Mouse (Mus musculus): Measurements from ENCODE around the gene Mipol1. TPM values are rescaled to one million over a fixed set of nuclear protein-coding genes. Genes with fewer than 3 reads are reported as not detected.

The Mipol1 gene
- 9.2 and 10.3 TPM in 2 replicates for polyA plus RNA-seq (2015; fragmentation: Nextera tagmentation; extraction: Ambion mirVana)

GRCm38 (mm10) chr12:57230192-57230706 lies at the start of gene Mipol1, which contains the start of gene Prps1l3:
Gene Mipol1 (plus strand): TSS chr12:57230427.
Gene Prps1l3 (plus strand): TSS chr12:57230412.
- peak; percentile 97 for ATAC-seq (ENCODE audit: low FRiP score, low read depth)
- peaks cover 6% of the 10 kb centered on the region; the same call in 1 of the 2 replicates for H3K36me3 ChIP-seq
- H3K27me3 ChIP-seq: no peaks in the 10 kb centered on the region; the same call in 1 of the 2 replicates
- H3K9ac ChIP-seq: peak within 1 kb of the TSS; percentile 85
- H3K9me3 ChIP-seq: no peaks in the 10 kb centered on the region
- H3K4me2 ChIP-seq (replicated peaks): peak within 1 kb of the TSS; percentile 67
- H3K4me3 ChIP-seq: peak within 1 kb of the TSS; percentile 77
- peak within 1 kb of the TSS; percentile 94 for H3K27ac ChIP-seq
- WGBS: under 1% methylated on average over 57 of the region's 58 CpGs
- peaks cover 7% of the 10 kb centered on the region for H3K4me1 ChIP-seq

DNA sequence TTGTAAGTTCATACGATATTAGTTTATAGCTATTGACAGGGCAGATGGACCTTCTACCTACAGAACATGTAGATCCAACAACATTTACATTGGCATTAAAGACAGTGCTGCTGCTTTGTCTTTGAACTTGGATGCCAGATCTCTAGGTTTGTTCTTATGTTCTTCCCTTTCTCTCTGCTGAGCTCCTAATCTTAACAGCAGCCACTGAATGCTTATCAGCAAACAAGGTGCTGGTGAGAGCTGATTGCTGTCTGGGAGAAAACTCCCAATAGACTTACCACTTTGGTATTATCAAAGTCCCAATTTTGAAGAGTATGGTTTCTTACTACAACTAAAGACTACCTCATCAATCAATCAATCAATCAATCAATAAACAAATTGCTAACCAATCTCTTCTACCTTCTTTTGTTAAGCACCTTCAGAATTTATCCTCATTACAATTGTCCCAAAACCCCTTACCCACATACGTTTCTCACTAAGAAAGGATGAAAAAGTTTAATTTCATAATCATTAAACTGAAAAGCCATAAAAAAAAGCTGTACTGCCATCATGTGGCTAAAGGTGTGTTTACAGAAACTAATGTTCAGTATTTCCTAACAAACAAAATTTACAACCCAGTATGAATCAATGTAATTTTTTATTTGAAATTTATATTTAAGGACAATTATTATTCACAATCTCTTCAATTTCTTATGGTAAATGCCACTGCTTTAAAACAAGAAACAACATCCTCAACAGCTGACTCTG lies 45.7 kb upstream of the Mipol1 start:
- H3K27ac ChIP-seq: no peak overlapping the region
- WGBS: 51% methylated on average over 2 of the region's 2 CpGs
- no peak overlapping the region for H3K4me3 ChIP-seq
- no peaks in the 10 kb centered on the region for H3K36me3 ChIP-seq
- H3K4me1 ChIP-seq: peaks cover 6% of the 10 kb centered on the region
- ATAC-seq (ENCODE audit: low FRiP score, low read depth): no peak
- H3K9me3 ChIP-seq: no peaks in the 10 kb centered on the region
- no peak overlapping the region for H3K9ac ChIP-seq
- no peak overlapping the region for H3K4me2 ChIP-seq (replicated peaks)
- H3K27me3 ChIP-seq: peaks cover 15% of the 10 kb centered on the region; the same call in 1 of the 2 replicates

GRCm38 (mm10) chr12:57185475-57185874 lies 44.8 kb upstream of the Mipol1 start:
- peaks cover 15% of the 10 kb centered on the region; the same call in 1 of the 2 replicates for H3K27me3 ChIP-seq
- no peak overlapping the region for H3K4me2 ChIP-seq (replicated peaks)
- no peaks in the 10 kb centered on the region for H3K9me3 ChIP-seq
- H3K4me3 ChIP-seq: no peak overlapping the region
- 0% methylated on average over 1 of the region's 1 CpGs for WGBS
- H3K36me3 ChIP-seq: no peaks in the 10 kb centered on the region
- ATAC-seq (ENCODE audit: low FRiP score, low read depth): no peak
- H3K4me1 ChIP-seq: no peaks in the 10 kb centered on the region
- no peak overlapping the region for H3K27ac ChIP-seq
- no peak overlapping the region for H3K9ac ChIP-seq

- no peak for ATAC-seq (ENCODE audit: low FRiP score, low read depth)
- no peaks in the 10 kb centered on the region for H3K36me3 ChIP-seq
- H3K27me3 ChIP-seq: peaks cover 15% of the 10 kb centered on the region; the same call in 1 of the 2 replicates
- H3K27ac ChIP-seq: no peak overlapping the region
- H3K4me1 ChIP-seq: no peaks in the 10 kb centered on the region
- no peak overlapping the region for H3K4me2 ChIP-seq (replicated peaks)
- 71% methylated on average over 2 of the region's 2 CpGs for WGBS
- no peak overlapping the region for H3K9ac ChIP-seq
- no peaks in the 10 kb centered on the region for H3K9me3 ChIP-seq
- no peak overlapping the region for H3K4me3 ChIP-seq
Measured at GRCm38 (mm10) chr12:57186126-57186525, 44.1 kb upstream of the Mipol1 start.

DNA sequence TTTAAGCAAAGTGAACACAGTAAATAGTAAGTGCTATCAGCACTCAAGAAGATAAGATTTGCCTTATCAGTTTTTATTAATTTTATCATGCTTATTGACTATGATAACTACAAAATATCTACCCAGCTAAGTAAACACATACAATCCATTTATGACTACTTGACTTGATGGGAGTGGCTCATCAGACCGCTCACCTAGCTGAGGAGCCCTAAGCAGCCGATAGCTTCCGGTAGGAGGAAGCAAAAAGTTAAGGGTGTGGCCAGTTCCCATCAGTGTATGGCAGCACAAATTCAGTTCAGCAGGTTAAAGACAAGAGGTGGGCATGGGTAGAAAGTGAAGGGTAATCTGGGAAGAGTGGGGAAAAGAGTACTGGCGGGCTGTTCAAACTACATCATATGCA lies 43.2 kb upstream of the Mipol1 start:
- peaks cover 15% of the 10 kb centered on the region; the same call in 1 of the 2 replicates for H3K27me3 ChIP-seq
- no peak overlapping the region for H3K4me2 ChIP-seq (replicated peaks)
- 87% methylated on average over 4 of the region's 4 CpGs for WGBS
- no peak overlapping the region for H3K9ac ChIP-seq
- no peaks in the 10 kb centered on the region for H3K9me3 ChIP-seq
- H3K36me3 ChIP-seq: no peaks in the 10 kb centered on the region
- H3K27ac ChIP-seq: no peak overlapping the region
- H3K4me3 ChIP-seq: no peak overlapping the region
- no peak for ATAC-seq (ENCODE audit: low FRiP score, low read depth)
- H3K4me1 ChIP-seq: no peaks in the 10 kb centered on the region

- no peak for ATAC-seq (ENCODE audit: low FRiP score, low read depth)
- 43% methylated on average over 3 of the region's 3 CpGs for WGBS
- H3K27me3 ChIP-seq: peaks cover 40% of the 10 kb centered on the region
Measured at GRCm38 (mm10) chr12:57194609-57195008, 35.6 kb upstream of the Mipol1 start.

GRCm38 (mm10) chr12:57196286-57196607 lies 34.0 kb upstream of the Mipol1 start:
- Histone ChIP-seq H3K4me2 (replicated peaks) (peak overlapping the region; percentile 88), H3K27ac (no peak overlapping the region), H3K9me3 (no peaks in the 10 kb centered on the region), H3K4me1 (no peaks in the 10 kb centered on the region), H3K27me3 (peaks cover 40% of the 10 kb centered on the region), H3K36me3 (no peaks in the 10 kb centered on the region), H3K9ac (peak overlapping the region; percentile 68), H3K4me3 (peak overlapping the region; percentile 57)
- 8% methylated on average over 8 of the region's 8 CpGs for WGBS
- no peak; the same call in 1 of the 2 replicates for ATAC-seq (ENCODE audit: low FRiP score, low read depth)

More at GRCm38 (mm10) chr12:57194609-57195008, 35.6 kb upstream of the Mipol1 start:
- H3K9me3 ChIP-seq: no peaks in the 10 kb centered on the region
- H3K4me3 ChIP-seq: no peak overlapping the region
- no peak overlapping the region for H3K4me2 ChIP-seq (replicated peaks)
- no peak overlapping the region for H3K27ac ChIP-seq
- H3K4me1 ChIP-seq: no peaks in the 10 kb centered on the region
- H3K36me3 ChIP-seq: no peaks in the 10 kb centered on the region
- H3K9ac ChIP-seq: no peak overlapping the region

DNA sequence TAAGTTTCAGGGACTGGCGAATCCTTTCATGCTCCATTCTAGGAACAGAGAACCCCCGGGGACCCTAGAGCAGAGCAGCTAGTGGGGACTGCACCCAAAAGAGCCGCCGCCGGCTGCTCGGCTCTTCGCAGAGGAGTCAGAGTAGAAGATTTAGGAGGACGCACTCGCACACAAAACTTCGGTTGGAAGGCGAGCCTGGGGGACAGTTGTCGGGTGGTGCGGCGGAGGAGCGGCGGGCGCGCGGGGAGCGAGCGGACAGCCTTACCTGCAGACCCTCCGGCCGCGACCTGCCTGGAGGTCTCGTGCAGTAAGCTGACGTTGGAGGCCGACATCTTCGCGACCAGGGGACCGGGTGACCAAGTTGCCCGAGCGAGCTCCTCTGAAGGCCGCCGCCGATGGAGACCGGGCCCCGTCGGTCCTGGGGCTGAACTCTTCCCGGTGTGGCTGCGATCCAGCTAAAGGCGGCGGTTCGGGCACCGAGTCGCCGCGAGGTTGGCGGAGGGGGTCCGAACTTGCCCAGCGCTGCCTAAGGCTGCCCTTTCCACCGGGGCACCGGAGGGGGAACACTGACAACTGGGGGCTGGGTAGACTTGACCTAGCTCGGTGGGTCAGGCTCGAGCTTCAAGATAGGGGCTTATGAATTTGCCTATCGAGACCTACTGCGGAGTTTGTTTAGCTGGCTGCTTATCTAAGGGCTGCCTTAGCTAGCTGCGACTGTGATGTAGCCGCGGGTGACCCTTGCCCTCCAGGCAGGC lies 33.4 kb upstream of the Mipol1 start:
- ATAC-seq (ENCODE audit: low FRiP score, low read depth): peak; percentile 54
- Histone ChIP-seq H3K9ac (peak overlapping the region; percentile 68), H3K36me3 (no peaks in the 10 kb centered on the region), H3K4me1 (no peaks in the 10 kb centered on the region), H3K9me3 (no peaks in the 10 kb centered on the region), H3K4me2 (replicated peaks) (peak overlapping the region; percentile 88), H3K27ac (no peak overlapping the region), H3K27me3 (peaks cover 40% of the 10 kb centered on the region), H3K4me3 (peak overlapping the region; percentile 57)
- 1% methylated on average over 59 of the region's 59 CpGs for WGBS

- Histone ChIP-seq H3K36me3 (no peaks in the 10 kb centered on the region), H3K4me2 (replicated peaks) (peak within 1 kb of the TSS; percentile 88), H3K4me3 (peak within 1 kb of the TSS; percentile 57), H3K9me3 (no peaks in the 10 kb centered on the region), H3K4me1 (no peaks in the 10 kb centered on the region), H3K27me3 (peaks cover 40% of the 10 kb centered on the region), H3K9ac (peak within 1 kb of the TSS; percentile 68), H3K27ac (no peak within 1 kb of the TSS)
- 69% methylated on average over 10 of the region's 10 CpGs for WGBS
- ATAC-seq (ENCODE audit: low FRiP score, low read depth): no peak
Measured at GRCm38 (mm10) chr12:57197363-57198026, 32.7 kb upstream of the Mipol1 start, which contains the start of gene Slc25a21. Gene Slc25a21 (minus strand): TSS chr12:57197472.

DNA sequence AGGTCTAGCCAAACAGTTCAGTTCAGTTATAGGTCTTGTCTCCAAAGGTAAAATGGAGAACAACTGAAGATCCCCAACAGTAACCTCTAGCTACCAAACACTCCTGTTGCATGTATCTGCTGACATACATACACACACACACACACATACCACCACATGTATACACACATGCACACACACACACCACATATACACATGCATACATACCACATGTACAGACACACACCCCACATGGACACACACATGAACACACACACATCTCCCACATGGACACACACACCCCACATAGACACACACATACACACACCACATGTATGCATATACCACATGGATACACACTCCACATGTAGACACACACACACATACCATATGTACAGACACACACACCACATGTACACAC lies 32.0 kb upstream of the Mipol1 start:
- H3K9ac ChIP-seq: no peak overlapping the region

GRCm38 (mm10) chr12:57199427-57199826 lies 30.8 kb upstream of the Mipol1 start:
- Histone ChIP-seq H3K4me3 (no peak overlapping the region), H3K27ac (no peak overlapping the region), H3K9me3 (no peaks in the 10 kb centered on the region), H3K4me2 (replicated peaks) (no peak overlapping the region), H3K4me1 (no peaks in the 10 kb centered on the region), H3K9ac (no peak overlapping the region), H3K36me3 (no peaks in the 10 kb centered on the region), H3K27me3 (peaks cover 30% of the 10 kb centered on the region)
- 88% methylated on average over 2 of the region's 2 CpGs for WGBS
- no peak for ATAC-seq (ENCODE audit: low FRiP score, low read depth)

More for the DNA sequence above, 32.0 kb upstream of the Mipol1 start:
- Histone ChIP-seq H3K4me3 (no peak overlapping the region), H3K36me3 (no peaks in the 10 kb centered on the region), H3K4me2 (replicated peaks) (no peak overlapping the region), H3K27me3 (peaks cover 40% of the 10 kb centered on the region), H3K4me1 (no peaks in the 10 kb centered on the region), H3K9me3 (no peaks in the 10 kb centered on the region), H3K27ac (no peak overlapping the region)
- ATAC-seq (ENCODE audit: low FRiP score, low read depth): no peak

DNA sequence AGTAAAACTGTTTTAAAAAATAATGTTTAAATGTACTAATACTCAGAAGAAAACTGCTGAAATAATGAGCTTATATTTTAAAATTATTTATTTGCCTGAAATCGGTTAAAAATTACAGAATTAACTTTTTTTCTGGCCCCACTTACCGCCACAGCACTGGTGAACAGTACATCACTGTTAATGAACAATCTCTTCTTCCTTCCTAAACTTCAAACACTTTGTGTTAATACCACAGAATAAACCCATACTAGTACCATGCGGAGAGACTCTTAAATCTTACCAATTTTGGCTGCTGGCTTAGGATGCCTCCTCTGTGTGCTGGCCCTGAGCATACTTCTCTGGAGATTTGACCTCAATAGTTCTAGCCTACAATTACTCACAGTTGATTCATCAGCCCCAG lies 28.3 kb upstream of the Mipol1 start:
- H3K4me3 ChIP-seq: no peak overlapping the region
- no peaks in the 10 kb centered on the region for H3K4me1 ChIP-seq
- H3K27ac ChIP-seq: no peak overlapping the region
- H3K36me3 ChIP-seq: no peaks in the 10 kb centered on the region
- ATAC-seq (ENCODE audit: low FRiP score, low read depth): no peak
- 92% methylated on average over 3 of the region's 3 CpGs for WGBS
- H3K9ac ChIP-seq: no peak overlapping the region
- H3K4me2 ChIP-seq (replicated peaks): no peak overlapping the region
- no peaks in the 10 kb centered on the region for H3K9me3 ChIP-seq
- peaks cover 17% of the 10 kb centered on the region for H3K27me3 ChIP-seq

Measured in limb, embryonic 13.5 days (tissue).